Mouse (Mus musculus) hindbrain, embryonic 12.5 days (tissue): Measurements from ENCODE around the gene Asah2. TPM values are rescaled to one million over a fixed set of nuclear protein-coding genes. Genes with fewer than 3 reads are reported as not detected.

Experiments
- ATAC-seq: fragments of 200-750 bp; cut with Nextera tagmentation; 2 replicates; pipeline ENCODE4 v1.8.0; 2017; ENCODE audit warnings: moderate TSS enrichment; ENCODE audit not compliant: low FRiP score
- H3K27ac ChIP-seq: fragments of 300-500 bp; sonication (generic); 2 replicates; pipeline ENCODE4 v1.5.1; 2016; ENCODE audit warnings: mild to moderate bottlenecking
- H3K27me3 ChIP-seq: fragments of 300-500 bp; sonication (generic); 2 replicates; pipeline ENCODE4 v1.6.1; 2016; ENCODE audit warnings: mild to moderate bottlenecking
- H3K36me3 ChIP-seq: fragments of 300-500 bp; sonication (generic); 2 replicates; pipeline ENCODE4 v1.6.1; 2016; ENCODE audit warnings: mild to moderate bottlenecking
- H3K4me1 ChIP-seq: fragments of 300-500 bp; sonication (generic); 2 replicates; pipeline ENCODE4 v1.6.1; 2016
- H3K4me2 ChIP-seq: fragments of 300-500 bp; sonication (generic); replicated peaks from 2 replicates; pipeline ENCODE4 v1.6.1; 2016; ENCODE audit warnings: mild to moderate bottlenecking
- H3K4me3 ChIP-seq: fragments of 300-500 bp; sonication (generic); 2 replicates; pipeline ENCODE4 v1.5.1; 2016; ENCODE audit warnings: mild to moderate bottlenecking
- H3K9ac ChIP-seq: fragments of 300-500 bp; sonication (generic); 2 replicates; pipeline ENCODE4 v1.6.1; 2016; ENCODE audit warnings: mild to moderate bottlenecking, moderate library complexity
- H3K9me3 ChIP-seq: fragments of 300-500 bp; sonication (generic); replicated peaks from 2 replicates; pipeline ENCODE4 v1.6.1; 2016; ENCODE audit warnings: mild to moderate bottlenecking
- WGBS: fragments of 180-500 bp; shearing (Covaris S2); methylation state at CpG from one replicate; pipeline ENCODE4 v1.1.7; 2016; 5-methylcytosine and 5-hydroxymethylcytosine counted together
- polyA plus RNA-seq: library from polyadenylated mRNA; unstranded; fragments of >200 nt; fragmentation: Nextera tagmentation; extraction: Ambion mirVana; gene quantifications from 2 replicates; pipeline ENCODE4 v1.2.1, GENCODE M21; 2016

The Asah2 gene
- polyA plus RNA-seq, 1 experiment from 2014 or later, result 0.56 TPM

GRCm38 (mm10) chr19:31960434-31960833, 147.6 kb downstream of the Asah2 start:
- no peak for ATAC-seq
- H3K36me3 ChIP-seq, result no peaks in the 10 kb centered on the region
- no peak overlapping the region for H3K9ac ChIP-seq
- H3K4me2 ChIP-seq, result no peak overlapping the region
- no peaks in the 10 kb centered on the region for H3K27me3 ChIP-seq
- no peak overlapping the region for H3K27ac ChIP-seq
- H3K4me1 ChIP-seq, result no peaks in the 10 kb centered on the region
- 87% methylated on average over 2 of the region's 2 CpGs for WGBS
- no peak overlapping the region for H3K4me3 ChIP-seq
- no peaks in the 10 kb centered on the region for H3K9me3 ChIP-seq

- Histone ChIP-seq H3K27ac (no peak overlapping the region), H3K9me3 (no peaks in the 10 kb centered on the region), H3K4me3 (no peak overlapping the region), H3K9ac (no peak overlapping the region), H3K27me3 (no peaks in the 10 kb centered on the region), H3K4me1 (no peaks in the 10 kb centered on the region), H3K4me2 (no peak overlapping the region), H3K36me3 (no peaks in the 10 kb centered on the region)
- no peak for ATAC-seq
- 83% methylated on average over 2 of the region's 2 CpGs for WGBS
Observed at GRCm38 (mm10) chr19:31956359-31956758, 151.7 kb downstream of the Asah2 start.

- Histone ChIP-seq H3K4me1 (no peaks in the 10 kb centered on the region), H3K9me3 (no peaks in the 10 kb centered on the region), H3K4me2 (no peak overlapping the region), H3K27me3 (no peaks in the 10 kb centered on the region), H3K36me3 (no peaks in the 10 kb centered on the region), H3K4me3 (no peak overlapping the region), H3K27ac (no peak overlapping the region), H3K9ac (no peak overlapping the region)
- WGBS, result 91% methylated on average over 4 of the region's 4 CpGs
- ATAC-seq, result no peak
Observed at GRCm38 (mm10) chr19:31954696-31955095, 153.3 kb downstream of the Asah2 start.

- WGBS, result 92% methylated on average over 4 of the region's 4 CpGs
- H3K4me2 ChIP-seq, result no peak overlapping the region
- no peaks in the 10 kb centered on the region for H3K27me3 ChIP-seq
- ATAC-seq, result no peak
- no peak overlapping the region for H3K27ac ChIP-seq
- no peak overlapping the region for H3K4me3 ChIP-seq
- no peaks in the 10 kb centered on the region for H3K9me3 ChIP-seq
- no peaks in the 10 kb centered on the region for H3K4me1 ChIP-seq
- H3K36me3 ChIP-seq, result no peaks in the 10 kb centered on the region
- H3K9ac ChIP-seq, result no peak overlapping the region
Observed at GRCm38 (mm10) chr19:31954267-31954666, 153.7 kb downstream of the Asah2 start.

GRCm38 (mm10) chr19:31953799-31954198, 154.2 kb downstream of the Asah2 start:
- H3K4me1 ChIP-seq, result no peaks in the 10 kb centered on the region
- no peaks in the 10 kb centered on the region for H3K36me3 ChIP-seq
- no peak overlapping the region for H3K4me3 ChIP-seq
- WGBS, result 78% methylated on average over 2 of the region's 2 CpGs
- no peak overlapping the region for H3K27ac ChIP-seq
- H3K9me3 ChIP-seq, result no peaks in the 10 kb centered on the region
- no peak overlapping the region for H3K4me2 ChIP-seq
- no peak overlapping the region for H3K9ac ChIP-seq
- no peaks in the 10 kb centered on the region for H3K27me3 ChIP-seq
- ATAC-seq, result no peak

- Histone ChIP-seq H3K4me1 (no peaks in the 10 kb centered on the region), H3K4me3 (no peak overlapping the region), H3K4me2 (no peak overlapping the region), H3K36me3 (no peaks in the 10 kb centered on the region), H3K27me3 (no peaks in the 10 kb centered on the region), H3K9me3 (no peaks in the 10 kb centered on the region), H3K9ac (no peak overlapping the region), H3K27ac (no peak overlapping the region)
- no peak for ATAC-seq
- WGBS, result 85% methylated on average over 7 of the region's 7 CpGs
Observed at GRCm38 (mm10) chr19:31950793-31951489, 157.1 kb downstream of the Asah2 start.

Other genes with a start within 250 kb of the Asah2 start
- gene A1cf, start 239.4 kb downstream of the Asah2 start, polyA plus RNA-seq, result not detected in 2 replicates